Mouse (Mus musculus) ES-Bruce4 (cell line): ENCODE measurements around the gene Cyp2j6.
A peak's percentile ranks its signal among the peaks of the same experiment; 100 is the strongest.

ENCODE experiments used
- CTCF ChIP-seq: IDR thresholded peaks from one replicate; pipeline ENCODE4 v1.8.1; 2011; ENCODE audit warnings: low read depth, low read length
- POLR2A ChIP-seq: IDR thresholded peaks from one replicate; pipeline ENCODE4 v1.8.1; 2011; ENCODE audit warnings: low read length; ENCODE audit not compliant: insufficient read depth

GRCm38 (mm10) chr4:96591791-96592150, 38.3 kb upstream of the Cyp2j6 start:
- TF ChIP-seq POLR2A: no peak
- TF ChIP-seq CTCF: peak; percentile 2
